Mouse (Mus musculus) embryonic facial prominence, embryonic 15.5 days (tissue): ENCODE measurements around the gene Cstf2. TPM values are rescaled to one million over a fixed set of nuclear protein-coding genes. Genes with fewer than 3 reads are reported as not detected.

ENCODE experiments used
- ATAC-seq: fragments of 200-750 bp; cut with Nextera tagmentation; 2 replicates; pipeline ENCODE4 v1.8.0; 2017; ENCODE audit warnings: low read depth, moderate TSS enrichment; ENCODE audit not compliant: insufficient number of reproducible peaks, low FRiP score, low TSS enrichment
- H3K27ac ChIP-seq: fragments of 300-500 bp; sonication (generic); replicated peaks from 2 replicates; pipeline ENCODE4 v1.5.1; 2015; ENCODE audit warnings: mild to moderate bottlenecking, inconsistent platforms
- H3K27me3 ChIP-seq: fragments of 300-500 bp; sonication (generic); 2 replicates; pipeline ENCODE4 v1.6.1; 2015; ENCODE audit warnings: inconsistent platforms
- H3K36me3 ChIP-seq: fragments of 300-500 bp; sonication (generic); 2 replicates; pipeline ENCODE4 v1.6.1; 2015; ENCODE audit warnings: mild to moderate bottlenecking, inconsistent platforms
- H3K4me1 ChIP-seq: fragments of 300-500 bp; sonication (generic); 2 replicates; pipeline ENCODE4 v1.6.1; 2015; ENCODE audit warnings: inconsistent platforms
- H3K4me2 ChIP-seq: fragments of 300-500 bp; sonication (generic); replicated peaks from 2 replicates; pipeline ENCODE4 v1.6.1; 2015; ENCODE audit warnings: mild to moderate bottlenecking, inconsistent platforms
- H3K4me3 ChIP-seq: fragments of 300-500 bp; sonication (generic); replicated peaks from 2 replicates; pipeline ENCODE4 v1.5.1; 2015; ENCODE audit warnings: mild to moderate bottlenecking, inconsistent platforms
- H3K9ac ChIP-seq: fragments of 300-500 bp; sonication (generic); 2 replicates; pipeline ENCODE4 v1.6.1; 2015; ENCODE audit warnings: inconsistent platforms
- H3K9me3 ChIP-seq: fragments of 300-500 bp; sonication (generic); replicated peaks from 2 replicates; pipeline ENCODE4 v1.6.1; 2016; ENCODE audit warnings: inconsistent platforms
- WGBS: fragments of 180-500 bp; shearing (Covaris S2); methylation state at CpG from one replicate; pipeline ENCODE4 v1.1.7; 2015; 5-methylcytosine and 5-hydroxymethylcytosine counted together
- polyA plus RNA-seq: library from polyadenylated mRNA; unstranded; fragments of >200 nt; fragmentation: Nextera tagmentation; extraction: Ambion mirVana; gene quantifications from 2 replicates; pipeline ENCODE4 v1.2.1, GENCODE M21; 2015

The Cstf2 gene
- 32.3 and 34.3 TPM in 2 replicates for polyA plus RNA-seq

- Histone ChIP-seq H3K27ac (peak within 1 kb of the TSS; percentile 89), H3K4me2 (peak within 1 kb of the TSS; percentile 50), H3K9ac (peak within 1 kb of the TSS; percentile 47; the same call in 1 of the 2 replicates), H3K9me3 (no peaks in the 10 kb centered on the region), H3K27me3 (no peaks in the 10 kb centered on the region), H3K36me3 (0 out of 2 replicates have a peak, but pooled peaks cover 2% of the 10 kb centered on the region), H3K4me1 (no peaks in the 10 kb centered on the region), H3K4me3 (peak within 1 kb of the TSS; percentile 63)
- peak; percentile 97 for ATAC-seq
- 18% methylated on average over 75 of the region's 77 CpGs for WGBS
Observed at GRCm38 (mm10) chrX:134058987-134059712, at the start of gene Cstf2. Cstf2 (plus strand) TSS chrX:134059187.

- WGBS = 14% methylated on average over 9 of the region's 9 CpGs
- Histone ChIP-seq H3K27me3 (peaks cover 2% of the 10 kb centered on the region; the same call in 1 of the 2 replicates), H3K36me3 (no peaks in the 10 kb centered on the region), H3K27ac (no peak overlapping the region), H3K4me3 (no peak overlapping the region), H3K9ac (no peak overlapping the region), H3K4me1 (no peaks in the 10 kb centered on the region), H3K4me2 (no peak overlapping the region), H3K9me3 (no peaks in the 10 kb centered on the region)
- no peak for ATAC-seq
Observed at GRCm38 (mm10) chrX:134019005-134019404, 40.0 kb upstream of the Cstf2 start.

- Histone ChIP-seq H3K36me3 (no peaks in the 10 kb centered on the region), H3K9ac (no peak overlapping the region), H3K4me2 (no peak overlapping the region), H3K27ac (no peak overlapping the region), H3K4me3 (no peak overlapping the region), H3K4me1 (no peaks in the 10 kb centered on the region), H3K27me3 (peaks cover 2% of the 10 kb centered on the region; the same call in 1 of the 2 replicates), H3K9me3 (no peaks in the 10 kb centered on the region)
- ATAC-seq = no peak
- WGBS = 39% methylated on average over 5 of the region's 5 CpGs
Observed at GRCm38 (mm10) chrX:134020664-134021063, 38.3 kb upstream of the Cstf2 start.

DNA sequence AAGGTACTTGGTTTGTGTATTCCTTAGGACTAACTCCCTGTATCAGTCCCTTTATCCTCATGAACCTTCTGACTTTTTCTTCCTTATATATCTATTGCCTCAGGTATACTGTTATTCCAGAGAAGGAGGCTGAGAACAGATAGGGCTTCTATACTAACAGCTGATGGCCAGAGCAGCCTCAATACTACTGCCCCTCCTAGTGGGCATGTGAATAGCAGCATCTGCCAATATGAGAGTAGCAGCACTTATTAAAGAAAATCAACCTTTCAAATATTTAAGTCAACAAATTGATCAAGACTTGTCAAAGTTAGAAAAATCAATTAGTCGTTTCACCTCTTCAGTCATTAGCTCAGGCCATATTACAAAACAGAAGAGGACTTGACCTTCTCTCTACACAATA lies 10.0 kb upstream of the Cstf2 start:
- no peaks in the 10 kb centered on the region for H3K36me3 ChIP-seq
- ATAC-seq = no peak
- H3K27ac ChIP-seq = no peak overlapping the region
- no peak overlapping the region for H3K9ac ChIP-seq
- no peaks in the 10 kb centered on the region for H3K4me1 ChIP-seq
- H3K4me3 ChIP-seq = no peak overlapping the region
- H3K9me3 ChIP-seq = no peaks in the 10 kb centered on the region
- no peaks in the 10 kb centered on the region for H3K27me3 ChIP-seq
- 61% methylated on average over 1 of the region's 1 CpGs for WGBS
- no peak overlapping the region for H3K4me2 ChIP-seq

- Histone ChIP-seq H3K4me3 (no peak overlapping the region), H3K27me3 (no peaks in the 10 kb centered on the region), H3K4me2 (no peak overlapping the region), H3K27ac (no peak overlapping the region; the same call in 1 of the 2 replicates), H3K9ac (no peak overlapping the region), H3K9me3 (no peaks in the 10 kb centered on the region), H3K36me3 (no peaks in the 10 kb centered on the region), H3K4me1 (no peaks in the 10 kb centered on the region)
- no peak for ATAC-seq
- 74% methylated on average over 2 of the region's 2 CpGs for WGBS
Observed at GRCm38 (mm10) chrX:134056897-134057296, 2.1 kb upstream of the Cstf2 start.

DNA sequence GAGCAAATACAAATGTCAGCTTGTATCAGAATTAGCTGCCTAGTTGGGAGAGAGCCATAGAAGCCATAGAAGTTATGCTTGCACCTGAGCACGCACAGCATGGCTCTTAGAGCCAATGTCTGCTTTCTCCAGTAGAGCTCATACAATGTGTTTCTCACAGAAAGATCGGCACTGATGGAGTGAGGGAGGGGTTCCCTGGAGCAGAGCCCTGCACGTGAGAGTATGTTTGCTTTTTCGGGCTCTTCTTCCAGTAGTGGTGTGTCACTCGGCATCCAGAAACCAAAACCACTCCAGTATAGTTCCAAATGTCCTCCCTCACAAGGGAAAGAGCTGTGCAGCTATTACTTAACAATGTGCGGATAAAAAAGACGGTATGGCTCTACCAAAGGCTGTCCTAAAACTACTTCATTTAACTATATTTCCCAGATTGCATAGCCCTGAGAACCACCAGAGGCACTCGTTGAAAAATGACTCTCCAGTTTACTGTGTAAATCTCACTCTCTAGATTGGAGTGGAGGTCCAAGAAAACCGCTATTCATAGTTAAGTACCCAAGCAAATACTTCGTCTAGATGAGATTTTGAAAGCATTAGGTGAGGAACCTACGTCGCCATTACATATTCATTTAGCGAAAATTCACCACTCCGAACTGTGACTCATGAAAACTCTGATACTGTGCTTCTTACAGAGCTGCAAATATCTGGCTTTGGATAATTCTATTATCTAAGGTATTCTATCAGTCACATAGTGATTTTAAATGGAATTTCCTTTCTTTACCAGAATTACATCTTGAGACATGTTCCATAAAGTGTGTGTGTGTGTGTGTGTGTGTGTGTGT lies 729 bp upstream of the Cstf2 start:
- 0 out of 2 replicates have a peak, but pooled peaks cover 2% of the 10 kb centered on the region for H3K36me3 ChIP-seq
- ATAC-seq = no peak; the same call in 1 of the 2 replicates
- WGBS = 73% methylated on average over 14 of the region's 14 CpGs
- H3K27ac ChIP-seq = no peak overlapping the region
- H3K9me3 ChIP-seq = no peaks in the 10 kb centered on the region
- H3K4me3 ChIP-seq = peak overlapping the region; percentile 63
- no peaks in the 10 kb centered on the region for H3K27me3 ChIP-seq
- no peak overlapping the region for H3K9ac ChIP-seq
- H3K4me2 ChIP-seq = peak overlapping the region; percentile 24
- H3K4me1 ChIP-seq = no peaks in the 10 kb centered on the region

GRCm38 (mm10) chrX:134059764-134060163 lies 777 bp downstream of the Cstf2 start:
- Histone ChIP-seq H3K4me1 (no peaks in the 10 kb centered on the region), H3K27ac (peak overlapping the region; percentile 89), H3K4me3 (peak overlapping the region; percentile 63), H3K4me2 (peak overlapping the region; percentile 50), H3K9me3 (no peaks in the 10 kb centered on the region), H3K36me3 (0 out of 2 replicates have a peak, but pooled peaks cover 2% of the 10 kb centered on the region), H3K27me3 (no peaks in the 10 kb centered on the region), H3K9ac (peak overlapping the region; percentile 47; the same call in 1 of the 2 replicates)
- no peak for ATAC-seq
- WGBS = 25% methylated on average over 10 of the region's 10 CpGs

DNA sequence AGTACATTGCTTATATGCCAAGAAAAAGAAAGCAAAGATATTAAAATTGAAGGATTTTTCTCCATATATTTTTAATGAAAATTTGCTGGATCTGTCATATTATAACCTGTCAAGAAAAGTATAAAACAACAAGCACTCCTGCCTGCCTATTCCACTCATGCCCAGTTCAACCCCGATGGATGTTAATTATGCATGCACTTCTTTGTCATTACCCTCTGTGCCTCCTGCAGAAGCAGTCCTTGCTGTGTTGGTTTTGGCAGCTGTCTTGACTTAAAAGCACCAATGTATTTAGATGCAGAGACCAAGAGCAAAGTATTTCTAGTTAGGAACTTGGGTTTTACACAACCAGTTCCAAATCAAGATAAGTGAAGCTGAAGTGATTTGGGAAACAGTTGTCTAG lies 26.5 kb downstream of the Cstf2 start:
- Histone ChIP-seq H3K4me2 (no peak overlapping the region), H3K36me3 (peaks cover 4% of the 10 kb centered on the region; the same call in 1 of the 2 replicates), H3K27ac (no peak overlapping the region), H3K9ac (no peak overlapping the region), H3K9me3 (no peaks in the 10 kb centered on the region), H3K4me1 (no peaks in the 10 kb centered on the region), H3K4me3 (no peak overlapping the region), H3K27me3 (no peaks in the 10 kb centered on the region)
- 89% methylated on average over 1 of the region's 1 CpGs for WGBS
- no peak for ATAC-seq

- H3K4me3 ChIP-seq = no peak overlapping the region
- H3K4me1 ChIP-seq = no peaks in the 10 kb centered on the region
- no peak overlapping the region for H3K27ac ChIP-seq
- ATAC-seq = no peak
- H3K9ac ChIP-seq = no peak overlapping the region
- H3K36me3 ChIP-seq = no peaks in the 10 kb centered on the region
- 77% methylated on average over 2 of the region's 2 CpGs for WGBS
- H3K27me3 ChIP-seq = no peaks in the 10 kb centered on the region
- no peak overlapping the region for H3K4me2 ChIP-seq
- H3K9me3 ChIP-seq = no peaks in the 10 kb centered on the region
Observed at GRCm38 (mm10) chrX:134102641-134103040, 43.7 kb downstream of the Cstf2 start.

GRCm38 (mm10) chrX:134111767-134112166 lies 52.8 kb downstream of the Cstf2 start:
- Histone ChIP-seq H3K4me2 (no peak overlapping the region), H3K9ac (no peak overlapping the region), H3K36me3 (no peaks in the 10 kb centered on the region), H3K27me3 (no peaks in the 10 kb centered on the region; the same call in 1 of the 2 replicates), H3K27ac (no peak overlapping the region), H3K4me3 (no peak overlapping the region), H3K4me1 (no peaks in the 10 kb centered on the region), H3K9me3 (no peaks in the 10 kb centered on the region)
- ATAC-seq = no peak
- 68% methylated on average over 3 of the region's 3 CpGs for WGBS

GRCm38 (mm10) chrX:134116417-134116816 lies 57.4 kb downstream of the Cstf2 start:
- H3K4me3 ChIP-seq = no peak overlapping the region
- no peak for ATAC-seq
- H3K36me3 ChIP-seq = no peaks in the 10 kb centered on the region
- H3K9ac ChIP-seq = no peak overlapping the region
- H3K27me3 ChIP-seq = no peaks in the 10 kb centered on the region
- H3K4me2 ChIP-seq = no peak overlapping the region
- no peaks in the 10 kb centered on the region for H3K9me3 ChIP-seq
- no peak overlapping the region for H3K27ac ChIP-seq
- 67% methylated on average over 3 of the region's 3 CpGs for WGBS
- no peaks in the 10 kb centered on the region for H3K4me1 ChIP-seq
